Mouse (Mus musculus) lung, postnatal 0 days (tissue): Measurements from ENCODE around the gene Gm7137.
"Not testable (repeated sequence)": the region's sequence is repeated elsewhere in the genome, so short reads cannot be mapped to it uniquely, and the experiment has no call there.

Experiments used
- CTCF ChIP-seq: IDR thresholded peaks from 2 replicates; pipeline ENCODE4 v1.5.1; 2016; ENCODE audit warnings: antibody characterized with exemption, mild to moderate bottlenecking
- EP300 ChIP-seq: IDR thresholded peaks from 2 replicates; pipeline ENCODE4 v1.6.1; 2016; ENCODE audit warnings: antibody characterized with exemption, mild to moderate bottlenecking, control low read depth

GRCm38 (mm10) chr10:77772142-77772541 is 15.9 kb downstream of the Gm7137 start:
- not testable (repeated sequence) for TF ChIP-seq CTCF, EP300
